Mouse (Mus musculus) frontal cortex, adult (tissue): Measurements from ENCODE around the gene Brox.

ENCODE experiments used
- ATAC-seq: cut with Nextera tagmentation; 2 replicates; pipeline ENCODE4 v1.9.2; 2017; ENCODE audit warnings: mild to moderate bottlenecking, moderate library complexity, mixed read lengths; ENCODE audit not compliant: low TSS enrichment

Gene Brox

DNA sequence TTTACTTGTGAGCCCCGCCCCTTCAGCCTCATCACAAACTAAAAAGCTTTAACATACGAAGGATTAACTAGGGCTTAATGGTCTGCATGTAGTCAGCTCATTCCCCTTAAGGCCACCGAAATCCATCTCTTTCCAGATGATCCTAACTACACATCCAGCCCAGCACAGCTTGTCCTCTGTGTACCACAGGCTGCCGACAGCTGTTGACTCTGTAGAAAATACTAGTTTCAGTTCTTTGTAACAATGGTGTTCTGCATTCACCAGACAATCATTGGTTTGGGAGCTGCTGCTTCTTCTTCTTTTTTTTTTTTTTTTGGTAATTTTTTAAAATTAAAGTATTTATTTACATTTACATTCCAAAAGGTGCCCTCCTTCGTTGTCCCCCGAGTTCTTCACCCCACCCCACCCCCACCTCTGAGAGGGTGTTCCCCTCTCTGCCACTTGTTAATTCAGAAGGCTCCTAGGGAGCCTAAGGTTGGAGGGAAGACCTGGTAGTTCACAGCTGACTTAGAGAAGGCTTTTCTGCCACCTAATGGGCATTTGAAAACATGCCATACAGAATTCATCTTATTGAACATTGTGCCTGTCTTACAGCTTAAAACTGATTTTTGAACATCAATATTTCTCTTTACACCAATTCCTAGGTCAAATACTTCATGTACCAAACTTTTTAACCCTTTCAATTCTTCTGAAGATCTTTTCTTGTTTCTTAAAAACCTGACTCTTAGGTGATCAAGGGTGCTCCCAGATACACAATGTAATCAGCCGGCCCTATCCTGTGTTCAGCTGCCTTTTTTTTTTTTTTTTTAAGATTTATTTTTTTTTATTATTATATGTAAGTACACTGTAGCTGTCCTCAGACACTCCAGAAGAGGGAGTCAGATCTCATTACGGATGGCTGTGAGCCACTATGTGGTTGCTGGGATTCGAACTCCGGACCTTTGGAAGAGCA, 23.9 kb downstream of the Brox start:
- peak; percentile 73 for ATAC-seq

DNA sequence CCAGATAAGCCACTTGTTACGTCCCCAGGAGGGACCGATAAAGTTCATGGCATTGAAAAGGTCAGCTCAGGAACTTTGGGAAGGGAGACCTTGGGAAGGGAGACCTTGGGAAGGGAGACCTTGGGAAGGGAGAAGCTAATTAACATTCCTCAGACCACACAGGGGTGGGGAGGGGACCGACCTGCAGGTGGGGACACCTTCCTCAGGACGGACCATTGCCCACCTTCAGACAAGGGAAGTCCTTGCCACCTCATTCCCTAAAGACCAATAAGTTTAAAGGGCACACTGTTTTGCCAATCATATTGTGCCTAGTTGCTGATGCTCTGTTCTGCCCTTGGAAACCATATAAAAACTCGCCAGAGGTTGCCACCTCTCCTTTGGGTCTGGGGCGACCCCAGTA, 29.4 kb downstream of the Brox start:
- no peak for ATAC-seq

DNA sequence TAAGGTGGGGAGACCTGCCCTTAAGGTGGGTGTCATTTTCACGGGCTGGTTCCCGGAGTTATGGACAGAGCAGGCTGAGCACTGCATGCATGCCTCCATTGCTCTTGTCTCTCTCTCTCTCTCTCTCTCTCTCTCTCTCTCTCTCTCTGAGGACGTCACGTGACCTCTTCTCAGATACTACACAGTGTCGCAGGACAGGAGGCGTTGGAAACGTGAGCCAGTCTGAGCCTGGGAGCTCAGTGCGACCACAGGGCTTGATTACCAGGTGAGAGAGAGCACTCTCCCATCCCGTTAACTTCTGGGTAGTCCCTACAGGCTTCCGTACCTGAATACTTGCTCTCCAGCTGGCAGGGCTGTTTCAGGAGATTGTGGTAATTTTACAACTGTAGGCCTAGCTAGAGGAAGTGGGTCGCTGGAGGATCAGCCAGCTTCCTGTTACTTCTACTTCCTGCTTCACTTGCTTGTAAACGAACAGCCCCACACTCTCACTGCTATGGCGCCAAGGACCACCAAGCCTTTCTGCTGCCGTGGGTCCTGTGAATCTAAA, 31.1 kb downstream of the Brox start:
- ATAC-seq, result no peak

DNA sequence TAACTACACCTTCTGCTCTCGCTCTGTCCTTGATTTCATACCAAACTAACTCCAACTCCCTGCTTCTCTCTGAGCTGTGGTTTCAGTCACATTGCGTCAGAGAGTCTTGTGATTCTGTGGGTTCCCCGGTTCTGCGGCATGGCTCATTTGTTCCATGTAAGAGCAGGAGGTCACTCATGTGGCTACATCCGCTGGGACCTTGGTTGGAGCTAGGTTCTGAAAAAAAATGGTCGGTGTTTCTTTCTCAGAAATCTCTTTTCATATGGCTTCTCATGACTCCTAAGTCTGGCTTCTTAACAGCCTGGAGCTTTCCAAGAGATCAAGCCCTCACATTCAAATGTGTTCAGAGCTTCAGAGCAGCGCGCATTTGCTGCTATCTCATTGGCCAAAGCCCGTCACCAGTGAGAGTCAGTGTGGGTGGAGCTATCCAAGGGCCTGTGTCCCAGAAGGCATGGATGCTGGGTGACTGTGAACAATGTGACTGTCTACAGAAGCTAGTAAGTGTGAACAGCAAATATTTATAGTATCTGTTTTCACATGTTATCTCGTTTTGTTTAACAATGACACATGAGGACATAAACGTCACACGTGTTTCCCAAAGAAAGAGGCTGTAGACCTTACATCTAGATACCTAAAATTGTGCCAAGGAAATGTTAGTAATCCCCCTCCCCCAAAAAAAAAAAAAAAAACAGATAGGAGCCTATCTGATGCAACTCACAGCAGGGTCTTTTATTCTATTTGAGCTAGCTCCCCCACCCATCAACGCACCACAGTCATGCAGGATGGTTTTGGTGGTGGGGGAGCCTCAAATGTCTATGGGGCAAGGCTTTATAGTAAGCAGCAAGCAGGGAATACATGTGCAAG, 32.7 kb downstream of the Brox start:
- peak; percentile 34; the same call in 1 of the 2 replicates for ATAC-seq

DNA sequence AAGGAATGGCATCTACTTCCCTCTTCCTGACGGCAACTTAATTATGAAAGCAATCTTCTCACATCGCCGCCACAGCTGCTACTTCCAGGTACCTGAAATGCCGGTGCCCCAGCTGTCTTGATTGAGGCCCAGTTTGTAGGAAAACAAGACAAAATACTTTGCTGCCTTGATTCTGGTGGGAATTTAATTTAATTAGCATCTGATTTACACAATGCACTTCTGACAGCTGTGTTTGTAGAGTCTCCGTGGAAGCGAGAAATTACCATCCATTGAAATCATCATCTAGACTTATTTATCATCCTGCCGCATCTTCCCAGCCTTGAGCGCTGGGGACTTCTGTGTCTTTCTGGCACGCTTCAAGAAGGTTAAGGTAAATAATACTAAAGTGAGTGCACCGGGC, 44.5 kb downstream of the Brox start:
- no peak for ATAC-seq

DNA sequence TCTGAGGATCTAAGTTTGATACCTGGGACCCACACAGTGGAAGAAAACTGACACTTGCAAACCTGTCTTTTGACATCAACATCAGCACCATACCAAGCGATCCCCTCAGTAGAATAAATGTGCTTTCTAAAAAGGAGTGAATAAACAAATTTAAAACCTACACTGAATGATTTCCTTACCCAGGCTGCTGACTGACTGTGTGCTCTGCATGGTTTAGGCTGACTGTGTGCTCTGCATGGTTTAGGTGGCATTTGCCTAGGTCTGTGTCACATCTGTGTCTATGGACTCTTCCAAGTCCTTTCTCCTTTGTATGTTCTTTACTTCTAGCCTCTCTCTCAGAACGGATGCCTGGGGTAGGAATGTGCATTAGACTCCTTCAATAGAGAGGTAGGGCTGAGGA, 45.3 kb downstream of the Brox start:
- no peak for ATAC-seq

DNA sequence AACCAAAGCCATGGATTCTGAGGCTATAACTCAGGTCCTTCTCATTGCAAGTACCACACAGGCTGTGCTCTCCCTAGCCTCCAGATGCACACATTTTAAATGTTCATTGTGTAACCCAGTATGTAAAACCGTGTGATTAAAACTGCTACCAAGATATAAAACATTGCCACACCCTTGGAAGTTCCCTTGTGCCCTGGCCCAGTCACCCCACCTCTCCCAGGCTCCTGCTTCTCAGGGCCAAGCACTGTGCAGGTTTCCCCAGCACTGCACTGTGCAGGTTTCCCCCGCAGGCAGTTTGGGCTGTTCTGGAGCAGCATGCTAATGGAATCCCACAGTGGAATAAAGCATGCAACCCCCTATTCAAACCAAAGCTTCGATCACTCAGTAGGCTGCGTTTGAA, 46.5 kb downstream of the Brox start:
- no peak for ATAC-seq

DNA sequence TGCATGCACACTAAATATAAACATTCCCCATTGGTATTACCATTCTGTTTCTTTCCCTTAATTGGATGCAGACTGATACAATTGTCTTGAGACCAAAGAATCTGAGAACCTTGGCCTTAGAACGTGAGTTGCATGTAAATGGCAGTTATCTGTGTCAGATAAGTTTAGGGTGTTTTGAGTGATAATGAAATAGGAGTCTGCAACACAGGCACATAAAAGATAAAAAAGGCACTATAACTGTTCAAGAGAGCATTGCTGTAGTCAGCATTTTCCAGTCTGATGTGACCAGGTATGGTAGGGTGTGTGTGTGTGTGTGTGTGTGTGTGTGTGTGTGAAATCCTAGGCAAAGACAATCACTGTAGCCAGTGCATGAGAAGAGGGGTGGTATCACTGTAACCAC, 48.9 kb downstream of the Brox start:
- ATAC-seq, result no peak

DNA sequence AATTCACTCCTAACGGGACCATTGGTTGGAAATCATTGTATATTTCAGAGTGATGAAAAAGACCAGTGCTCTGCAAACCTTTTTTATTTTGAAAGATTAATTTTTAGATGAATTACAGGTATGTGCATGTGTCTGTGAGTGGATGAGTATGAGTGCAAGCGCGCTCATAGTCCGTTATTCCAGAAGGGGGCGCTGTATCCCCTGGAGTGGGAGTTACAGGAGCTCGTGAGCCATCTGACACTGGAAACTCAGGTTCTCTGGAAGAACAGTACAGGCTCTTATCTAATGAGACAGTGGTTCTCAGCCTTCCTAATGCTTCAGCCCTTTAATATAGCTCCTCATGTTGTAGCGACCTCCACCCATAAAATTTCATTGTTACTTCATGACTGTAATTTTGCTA, 53.8 kb downstream of the Brox start:
- no peak for ATAC-seq

DNA sequence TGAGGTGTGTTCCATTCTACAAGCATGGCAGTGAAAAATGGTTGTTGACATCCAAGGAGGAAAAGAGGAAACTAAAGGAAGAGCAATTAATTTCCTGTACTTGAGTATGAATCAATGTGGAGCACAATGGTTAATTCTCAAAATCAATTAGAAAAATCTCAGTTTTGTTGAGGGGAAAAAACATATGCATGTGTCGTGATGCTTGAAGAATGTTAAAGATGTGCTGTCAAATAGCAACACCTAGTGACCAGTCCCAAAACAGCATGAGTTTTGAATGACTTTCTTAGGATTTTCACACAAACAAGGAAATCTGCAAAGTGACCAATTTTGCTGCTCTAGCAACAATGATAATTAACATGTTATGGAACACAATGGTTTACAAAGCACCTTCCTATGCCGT, 59.2 kb downstream of the Brox start:
- ATAC-seq, result peak; percentile 59; the same call in 1 of the 2 replicates

DNA sequence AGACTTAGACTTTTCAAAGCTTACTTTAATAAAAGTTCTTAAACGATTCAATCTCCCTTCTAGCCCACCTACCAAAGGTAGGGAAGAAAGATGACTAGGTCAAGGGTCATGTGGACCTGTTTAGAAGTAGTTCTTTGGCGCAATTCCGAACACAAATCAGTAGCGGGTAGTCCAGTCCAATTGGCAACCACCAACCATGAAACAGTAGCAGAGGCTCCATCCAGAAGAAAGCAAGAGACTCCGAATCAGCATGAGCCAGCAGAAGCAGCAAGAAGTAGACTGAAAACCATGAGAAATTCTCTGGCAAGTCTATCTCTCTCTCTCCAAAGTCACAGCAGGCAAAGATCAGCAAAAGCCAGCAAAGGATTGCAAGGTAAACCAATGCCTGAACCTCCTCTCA, 60.6 kb downstream of the Brox start:
- no peak for ATAC-seq

DNA sequence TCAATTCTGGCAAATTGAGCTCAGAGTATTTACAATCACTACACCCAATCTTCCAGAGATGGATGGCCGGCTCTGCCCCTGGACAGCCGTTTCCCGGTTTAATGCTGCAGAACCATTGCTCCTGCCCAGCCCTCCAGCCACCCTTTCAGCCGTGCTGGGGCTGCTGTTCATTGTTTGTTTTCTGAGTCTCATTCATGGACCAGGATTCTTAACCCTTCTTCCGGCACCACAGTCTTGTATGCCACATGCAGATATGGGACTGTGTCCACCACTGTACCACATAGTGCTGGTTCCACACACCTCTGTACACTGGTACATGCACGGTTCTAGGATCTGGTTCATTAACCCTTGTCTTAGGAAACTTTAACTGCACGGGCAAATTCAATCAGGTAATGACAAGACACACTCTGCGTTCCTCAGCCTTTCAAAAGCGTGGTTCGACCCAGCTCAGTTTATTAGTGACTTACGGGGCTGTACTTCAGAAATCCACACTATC, 63.3 kb downstream of the Brox start:
- no peak for ATAC-seq

DNA sequence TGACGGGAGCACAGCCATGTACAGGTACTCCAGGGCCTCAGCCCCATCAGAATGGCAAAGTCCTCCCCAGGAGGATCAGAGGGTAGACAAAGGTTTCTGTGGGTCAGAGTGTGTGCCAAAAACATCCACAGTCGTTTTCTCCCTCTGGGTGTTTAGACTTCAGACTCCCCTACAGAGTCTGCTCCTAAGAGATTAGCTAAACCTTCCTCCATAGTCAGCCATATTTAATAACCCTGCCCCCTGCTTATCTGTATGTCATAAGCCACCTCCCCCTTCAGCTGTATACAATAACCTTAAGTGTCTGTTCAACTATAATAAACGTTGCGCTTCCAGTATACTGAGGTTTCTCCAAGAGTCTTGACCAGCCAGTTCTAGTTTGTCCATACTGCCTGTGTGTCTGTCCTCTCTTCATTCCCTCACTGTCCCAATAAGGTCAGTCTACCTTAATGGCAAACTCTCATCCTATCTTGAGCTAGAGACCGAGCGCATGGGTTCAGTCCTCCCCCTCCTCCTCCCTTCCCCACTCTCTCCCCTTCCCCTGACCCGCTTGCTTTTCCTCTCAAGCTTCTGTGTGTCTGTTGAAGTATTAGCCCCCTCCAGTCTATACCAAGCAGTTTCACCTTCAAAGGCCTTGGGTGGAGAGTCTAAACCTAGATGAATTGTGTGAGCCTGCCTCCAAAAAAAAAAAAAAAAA, 63.9 kb downstream of the Brox start:
- no peak for ATAC-seq

DNA sequence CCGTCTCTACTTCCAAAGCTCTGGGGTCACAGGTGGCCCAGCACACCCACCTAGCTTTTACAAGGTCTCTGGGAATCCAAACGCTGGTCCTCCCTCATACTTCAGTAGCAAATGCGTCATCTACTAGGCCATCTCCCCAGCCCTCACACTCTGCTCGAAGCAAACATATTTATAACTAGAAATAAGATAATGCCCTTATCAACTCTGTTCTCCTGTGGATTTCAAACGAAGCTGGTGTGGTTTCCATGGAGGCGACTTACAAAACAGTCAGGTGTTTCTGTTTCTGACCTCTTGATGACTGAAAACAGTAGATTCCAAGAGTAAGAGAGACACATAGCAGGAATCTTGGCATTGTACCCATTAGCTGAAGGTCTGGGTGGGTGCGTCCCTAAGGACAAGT, 69.6 kb downstream of the Brox start:
- ATAC-seq, result no peak
